Mouse (Mus musculus) thymus, postnatal 25 days (tissue): ENCODE results near the gene Taf1b.
"Not testable (repeated sequence)": the region's sequence is repeated elsewhere in the genome, so short reads cannot be mapped to it uniquely, and the experiment has no call there.

ENCODE experiments used
- DNase-seq: peaks from one replicate; pipeline ENCODE4 v3.0.0; 2022

Gene Taf1b

DNA sequence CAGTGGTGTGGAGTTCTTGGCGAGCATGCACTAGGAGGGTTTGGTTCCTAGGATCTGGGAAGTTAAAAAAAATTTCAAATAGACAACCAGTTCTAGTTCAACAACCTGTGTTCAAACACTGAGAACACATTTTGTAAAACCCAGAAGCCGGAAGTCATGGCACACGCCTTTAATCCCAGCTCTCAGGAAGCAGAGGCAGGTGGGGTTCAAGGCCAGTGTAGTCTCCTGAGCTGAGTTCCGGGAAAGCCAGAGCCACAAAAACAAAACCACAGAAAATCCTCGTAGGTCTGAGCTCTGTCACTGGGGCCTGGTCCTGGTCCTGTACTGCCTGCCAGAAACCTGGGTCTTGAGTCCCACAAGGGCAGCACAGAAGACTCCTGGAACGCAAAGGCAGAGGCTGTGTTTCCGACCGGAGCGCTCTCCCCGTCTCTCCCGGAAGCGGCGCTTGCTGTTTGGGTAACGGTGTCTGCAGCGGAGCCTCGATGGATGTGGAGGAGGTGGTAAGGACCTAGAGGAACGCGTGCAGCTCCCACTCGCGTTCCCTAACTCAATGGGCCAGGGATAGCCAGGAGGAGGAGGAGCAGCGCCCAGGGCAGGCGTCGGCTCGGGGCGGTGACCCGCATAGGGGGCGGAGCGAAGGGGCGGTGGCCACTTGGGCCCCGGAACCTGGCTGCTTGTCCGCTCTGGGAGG is at the start of gene Taf1b:
Taf1b (plus strand) TSS at position 210 of the 691 bp plus-strand sequence.
- DNase-seq, result peak; percentile 85

DNA sequence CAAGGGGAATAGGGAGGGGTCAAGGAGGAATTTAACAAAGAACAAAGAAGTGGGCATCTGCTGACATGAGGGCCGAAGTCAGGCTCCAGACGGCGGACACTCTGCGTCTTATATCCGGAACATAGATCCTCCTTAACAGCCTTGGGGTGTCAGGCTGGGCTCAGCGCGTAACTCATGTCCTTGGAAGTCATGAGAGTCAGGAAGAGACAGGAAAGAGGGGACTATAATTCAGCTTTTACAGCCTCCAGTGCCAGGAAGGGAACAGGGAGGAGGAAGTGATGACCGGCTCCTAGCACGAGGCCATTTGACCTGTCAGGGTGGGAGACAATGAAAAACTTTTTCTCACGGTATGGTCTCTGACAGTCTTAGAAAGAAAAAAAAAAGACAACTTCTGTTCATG is 37.8 kb upstream of the Taf1b start:
- DNase-seq, result no peak

- DNase-seq, result peak; percentile 3
Observed at GRCm38 (mm10) chr12:24462121-24462520, 36.0 kb upstream of the Taf1b start.

- not testable (repeated sequence) for DNase-seq
Observed at GRCm38 (mm10) chr12:24463490-24463889, 34.7 kb upstream of the Taf1b start.

DNA sequence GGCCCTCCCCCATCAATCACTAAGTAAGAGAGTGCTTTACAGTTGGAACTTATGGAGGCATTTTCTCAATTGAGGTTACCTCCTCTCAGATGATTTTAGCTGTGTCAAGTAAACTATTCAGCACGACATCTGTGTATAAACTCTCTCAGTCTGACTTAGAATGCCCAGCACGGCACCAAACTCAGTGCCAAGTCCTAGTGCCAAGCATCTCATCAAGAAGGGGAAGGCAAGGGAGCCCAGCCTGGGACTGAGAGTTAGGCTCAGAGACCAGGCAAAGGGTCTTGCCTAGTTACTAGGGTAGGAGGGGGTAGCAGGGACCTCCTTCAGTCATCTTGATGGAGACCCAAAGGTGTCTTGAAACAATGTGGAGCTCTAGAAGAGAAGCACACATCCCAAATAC is 29.2 kb upstream of the Taf1b start:
- no peak for DNase-seq

DNA sequence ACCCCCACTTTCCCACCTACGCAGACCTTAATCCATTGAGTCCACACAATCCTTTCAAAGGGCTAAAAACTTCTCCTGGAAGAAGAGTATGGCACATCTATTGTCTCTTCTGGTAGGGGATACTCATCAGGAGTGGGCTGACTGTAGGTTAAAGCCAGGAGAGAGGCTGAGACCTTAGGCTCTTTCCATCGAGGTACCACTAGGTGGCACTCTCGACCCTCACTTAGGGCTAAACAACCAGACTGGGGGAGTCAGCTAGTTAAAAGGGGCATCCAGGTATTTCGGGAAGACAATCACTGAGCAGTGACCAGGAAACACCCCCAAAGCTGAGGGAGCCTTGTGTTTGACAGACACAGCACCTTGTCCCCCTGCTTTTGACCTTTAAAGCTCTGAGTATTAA is 27.2 kb upstream of the Taf1b start:
- DNase-seq, result peak; percentile 63

DNA sequence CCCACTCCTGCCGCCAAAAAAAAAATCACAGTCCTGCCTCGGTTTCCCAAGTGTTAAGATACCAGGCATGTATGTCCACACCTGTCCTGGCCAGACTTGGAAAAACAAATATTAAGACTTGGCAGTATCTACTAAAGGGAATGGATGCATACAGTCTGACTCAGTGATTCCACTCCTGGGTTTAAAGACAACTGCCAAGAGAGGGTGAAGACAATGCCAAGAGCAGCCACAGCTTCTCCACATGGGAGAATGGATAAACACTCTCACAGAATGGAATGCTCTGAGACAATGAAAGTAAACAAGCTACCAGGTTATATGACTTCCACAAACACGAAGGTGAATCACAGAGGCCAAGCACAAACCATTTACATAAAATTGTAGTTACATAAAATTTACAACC is 24.9 kb upstream of the Taf1b start:
- no peak for DNase-seq

DNA sequence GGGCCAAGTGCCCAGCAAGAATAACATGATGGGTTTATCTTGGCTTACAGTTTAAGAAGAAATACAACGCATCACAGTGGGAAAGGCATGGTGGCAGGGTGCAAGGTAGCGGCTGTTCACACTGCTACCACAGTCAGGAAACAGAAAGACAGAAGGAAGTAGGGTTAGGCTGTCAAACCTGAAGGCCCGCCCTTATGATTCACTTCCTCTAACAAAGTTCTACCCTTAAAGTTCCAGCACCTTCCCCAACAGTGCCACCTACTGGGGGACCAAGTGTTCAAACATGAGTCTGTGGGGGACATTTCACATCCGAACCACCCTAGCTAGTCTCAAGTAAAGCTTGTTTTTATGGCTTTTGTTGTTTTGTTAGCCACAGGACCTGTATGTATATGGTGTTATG is 13.2 kb upstream of the Taf1b start:
- DNase-seq, result no peak

DNA sequence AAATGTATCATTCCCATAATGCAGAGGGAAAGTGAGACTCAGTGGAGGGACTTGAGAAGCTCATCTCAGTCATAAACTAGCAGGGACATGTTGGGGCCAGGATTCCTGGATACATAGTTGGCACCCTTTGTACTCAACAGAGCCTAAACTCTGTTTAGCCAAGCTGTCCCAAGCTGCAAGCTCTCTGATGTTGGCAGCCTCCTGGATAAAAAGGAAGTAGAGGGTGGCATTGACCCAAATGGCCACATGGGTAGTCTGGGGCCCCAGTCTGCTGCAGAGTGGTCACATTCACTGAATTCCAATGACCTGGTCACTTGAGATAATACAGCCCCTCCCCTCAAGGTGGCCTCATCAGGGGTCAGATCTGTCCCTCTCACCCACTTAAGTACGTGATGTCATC is 11.3 kb upstream of the Taf1b start:
- DNase-seq, result no peak

DNA sequence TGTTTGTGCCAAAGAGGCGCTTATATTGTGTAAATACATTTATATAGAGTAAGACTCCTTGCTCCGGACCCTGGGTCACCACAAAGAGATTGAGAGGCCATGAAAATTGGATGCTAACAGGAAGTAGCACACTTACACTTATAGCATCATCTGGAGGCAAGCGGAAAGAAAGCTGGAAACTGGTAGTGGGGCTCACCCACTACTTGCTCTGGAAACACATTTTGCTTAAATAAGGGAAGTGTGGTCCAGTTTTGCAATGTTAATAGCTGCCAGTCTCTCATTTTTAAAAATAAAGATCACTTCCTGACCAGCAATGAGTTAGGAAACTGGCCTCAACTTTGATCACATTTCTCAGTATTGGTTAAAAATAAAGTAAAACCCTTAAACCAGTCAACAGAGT is 5.7 kb upstream of the Taf1b start:
- DNase-seq, result not testable (repeated sequence)

- peak; percentile 3 for DNase-seq
Observed at GRCm38 (mm10) chr12:24493011-24493410, 5.1 kb upstream of the Taf1b start.

- DNase-seq, result peak; percentile 27
Observed at GRCm38 (mm10) chr12:24493412-24493811, 4.7 kb upstream of the Taf1b start.

DNA sequence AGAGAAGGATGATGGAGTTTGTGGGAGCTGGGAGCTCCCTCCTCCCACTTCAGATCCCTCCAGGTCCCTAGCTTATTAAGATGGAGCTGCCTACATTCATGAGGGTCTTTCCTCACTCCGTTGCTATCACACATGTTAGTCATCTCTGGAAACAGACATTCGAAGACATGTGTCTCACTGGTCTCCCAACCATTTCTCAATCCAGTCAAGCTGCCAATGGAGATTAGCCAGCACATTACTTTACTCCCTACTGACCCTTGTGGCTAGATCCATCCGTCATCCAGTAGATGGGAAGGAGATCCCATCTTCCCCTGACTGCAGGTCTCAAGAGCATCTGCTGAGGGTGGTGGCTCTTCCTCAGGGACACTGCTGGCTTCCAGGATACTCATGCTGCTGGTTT is 3.4 kb upstream of the Taf1b start:
- DNase-seq, result not testable (repeated sequence)

DNA sequence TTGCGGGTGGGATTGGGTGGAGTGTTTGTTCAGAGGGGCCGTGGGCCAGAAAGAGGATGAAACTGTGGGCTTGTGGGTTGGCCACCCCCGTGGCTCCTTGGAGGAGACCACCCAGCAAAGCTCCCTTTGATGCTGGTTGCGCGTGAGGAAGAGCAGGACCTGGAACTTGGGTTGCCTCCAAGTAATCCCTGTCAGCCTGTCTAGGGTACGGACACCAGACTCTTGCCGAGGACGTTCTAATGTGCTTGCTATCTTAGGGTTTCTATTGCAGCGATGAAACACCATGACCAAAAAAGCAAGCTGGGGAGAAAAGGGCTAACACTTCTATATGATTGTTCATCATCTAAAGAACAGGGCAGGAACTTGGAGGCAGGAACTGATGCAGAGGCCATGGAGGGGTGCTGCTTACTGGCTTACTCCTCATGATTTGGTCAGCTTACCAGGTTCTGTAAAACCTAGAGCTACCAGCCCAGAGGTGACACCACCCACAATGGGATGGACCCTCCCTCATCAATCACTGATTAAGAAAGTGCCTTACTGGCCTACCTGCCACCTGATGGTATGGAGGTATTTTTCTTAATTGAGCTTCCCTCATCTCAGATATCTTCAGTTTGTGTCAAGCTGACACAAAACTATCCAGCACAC is 804 bp downstream of the Taf1b start:
- not testable (repeated sequence) for DNase-seq

- no peak for DNase-seq
Observed at GRCm38 (mm10) chr12:24517118-24517517, 19.0 kb downstream of the Taf1b start.

DNA sequence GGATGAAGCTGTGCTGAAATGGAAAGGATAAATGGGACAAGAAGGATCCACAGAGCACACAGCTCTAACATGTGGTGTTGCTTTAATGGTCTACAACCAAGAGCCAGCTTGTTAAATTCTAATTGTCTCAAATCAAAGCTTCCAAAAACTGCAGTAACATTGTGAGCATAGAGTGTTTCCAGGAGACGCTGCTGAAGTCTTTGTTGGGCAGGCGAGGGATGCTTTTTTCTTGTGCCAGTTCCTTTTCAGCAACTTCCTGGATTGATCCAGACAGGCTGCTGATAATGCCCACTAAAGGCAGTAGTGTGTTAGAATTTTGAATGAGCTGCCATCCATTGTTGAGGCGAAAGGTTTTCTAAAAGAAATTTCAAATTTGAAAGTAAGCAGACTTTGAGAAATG is 22.9 kb downstream of the Taf1b start:
- no peak for DNase-seq

DNA sequence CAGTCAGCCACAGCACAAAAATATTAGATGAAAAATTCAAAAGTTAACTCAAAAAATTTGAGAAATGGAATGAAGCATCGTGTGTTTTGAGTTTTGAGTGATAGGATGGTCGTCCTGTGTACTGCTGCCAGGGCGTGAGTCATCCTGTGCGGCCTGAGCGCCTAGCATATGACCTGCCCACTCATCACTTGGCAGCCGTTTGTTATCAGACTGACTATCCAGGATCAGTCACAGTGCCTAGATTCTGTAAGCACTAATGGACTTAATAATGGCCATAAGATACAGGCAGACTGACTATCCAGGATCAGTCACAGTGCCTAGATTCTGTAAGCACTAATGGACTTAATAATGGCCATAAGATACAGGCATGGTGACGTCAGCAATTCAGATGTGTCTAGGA is 26.9 kb downstream of the Taf1b start:
- DNase-seq, result not testable (repeated sequence)

- DNase-seq, result no peak
Observed at GRCm38 (mm10) chr12:24536390-24536789, 38.2 kb downstream of the Taf1b start.

GRCm38 (mm10) chr12:24537201-24537600 is 39.0 kb downstream of the Taf1b start:
- DNase-seq, result no peak

DNA sequence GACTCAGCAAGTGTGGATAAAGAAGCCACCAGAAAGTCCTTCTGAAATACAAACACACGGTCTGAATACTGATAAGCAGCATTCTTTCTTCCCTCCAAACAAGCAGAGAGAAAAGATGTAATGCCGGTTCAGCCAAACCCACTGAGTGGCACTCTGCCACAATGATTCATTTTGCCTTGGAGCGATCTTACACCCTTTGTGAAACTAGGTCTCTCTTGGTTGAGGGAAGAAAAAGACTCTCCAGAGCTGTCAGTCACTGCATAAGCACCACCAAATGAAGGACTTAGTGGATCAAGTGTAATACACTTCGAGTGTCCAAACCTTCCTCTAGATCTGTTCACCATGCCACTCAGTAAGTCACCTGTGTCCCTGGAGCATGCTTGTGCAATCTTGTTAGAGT is 39.8 kb downstream of the Taf1b start:
- DNase-seq, result no peak

GRCm38 (mm10) chr12:24541426-24542154 is 43.4 kb downstream of the Taf1b start:
- no peak for DNase-seq

- DNase-seq, result no peak
Observed at GRCm38 (mm10) chr12:24547686-24548085, 49.5 kb downstream of the Taf1b start.

- DNase-seq, result no peak
Observed at GRCm38 (mm10) chr12:24548885-24549284, 50.7 kb downstream of the Taf1b start.

DNA sequence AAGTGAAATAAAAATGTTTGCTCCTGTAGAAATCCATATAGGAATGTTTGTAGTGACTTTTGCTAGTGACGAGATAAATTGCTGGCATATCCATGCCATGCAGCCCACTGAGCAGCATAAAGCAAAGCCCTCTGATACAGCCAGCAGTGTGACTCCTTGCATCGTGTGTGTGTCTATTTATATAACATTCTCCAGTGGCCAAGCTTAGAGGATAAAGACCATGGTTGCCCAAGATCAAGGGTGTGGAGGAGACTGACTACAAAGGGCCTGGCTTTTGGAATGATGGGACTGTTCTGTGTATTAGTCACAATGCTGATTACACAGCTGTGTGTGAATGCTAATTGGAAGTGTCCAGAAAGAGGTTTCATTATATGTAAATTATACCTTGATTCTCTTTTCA is 54.4 kb downstream of the Taf1b start:
- DNase-seq, result no peak
